Mouse (Mus musculus) urinary bladder, postnatal 4 days (tissue): ENCODE results near the gene Gm20388.
"Not testable (repeated sequence)": the region's sequence is repeated elsewhere in the genome, so short reads cannot be mapped to it uniquely, and the experiment has no call there.

ENCODE experiments used
- DNase-seq, 2 experiments: peaks; one replicate each; pipeline ENCODE4 v3.0.0; 2021 to 2022; ENCODE audit warnings: low spot score in 2 of 2

Gm20388 gene

DNA sequence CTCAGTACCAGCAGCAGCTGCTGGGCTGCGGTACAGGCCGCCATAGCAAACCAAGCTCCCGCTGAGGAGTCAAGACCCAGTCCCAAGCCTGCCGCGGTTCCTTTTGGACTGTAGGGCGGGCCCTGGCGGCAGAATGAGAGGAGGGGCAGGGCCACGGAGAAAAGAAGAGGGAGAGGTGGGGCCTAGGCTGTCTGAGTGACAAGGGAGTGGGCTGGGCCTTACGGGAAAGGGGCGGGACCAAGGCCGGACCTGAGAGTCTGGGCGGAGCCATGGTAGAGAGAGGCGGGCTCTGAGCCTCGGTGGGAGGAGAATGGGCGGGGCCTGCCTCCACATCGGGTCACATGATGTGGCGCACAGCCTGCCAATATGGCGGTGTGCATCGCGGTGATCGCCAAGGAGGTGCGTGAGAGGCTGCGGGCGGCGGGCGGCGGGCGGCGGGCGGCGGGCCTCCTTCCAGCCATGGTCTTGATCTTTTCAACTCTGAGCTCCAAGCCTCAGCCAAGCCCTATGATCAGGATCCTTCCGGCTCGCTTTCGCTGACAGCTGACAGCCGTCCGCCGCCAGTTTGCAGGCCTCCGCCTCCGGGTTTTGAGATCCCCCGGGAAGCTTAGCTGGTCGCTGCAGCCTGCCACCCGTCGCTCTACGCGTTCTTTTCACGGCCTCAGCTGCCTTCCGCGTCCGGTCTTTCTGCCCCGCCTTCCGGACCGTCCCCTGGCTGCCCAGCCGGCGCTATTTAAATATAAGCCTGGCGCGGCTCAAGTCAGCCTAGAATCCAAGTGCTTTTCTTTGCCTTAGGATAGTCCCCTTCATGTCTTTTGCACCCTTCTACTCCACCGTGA, 2700.9 kb downstream of the Gm20388 start, which contains the start of the genes Galns and Trappc2l:
Gene Galns (minus strand): TSS at position 169 of the 839 bp plus-strand sequence.
Gene Trappc2l (plus strand): TSS at position 346 of the 839 bp plus-strand sequence.
- DNase-seq: peak; percentile 93 to 96

DNA sequence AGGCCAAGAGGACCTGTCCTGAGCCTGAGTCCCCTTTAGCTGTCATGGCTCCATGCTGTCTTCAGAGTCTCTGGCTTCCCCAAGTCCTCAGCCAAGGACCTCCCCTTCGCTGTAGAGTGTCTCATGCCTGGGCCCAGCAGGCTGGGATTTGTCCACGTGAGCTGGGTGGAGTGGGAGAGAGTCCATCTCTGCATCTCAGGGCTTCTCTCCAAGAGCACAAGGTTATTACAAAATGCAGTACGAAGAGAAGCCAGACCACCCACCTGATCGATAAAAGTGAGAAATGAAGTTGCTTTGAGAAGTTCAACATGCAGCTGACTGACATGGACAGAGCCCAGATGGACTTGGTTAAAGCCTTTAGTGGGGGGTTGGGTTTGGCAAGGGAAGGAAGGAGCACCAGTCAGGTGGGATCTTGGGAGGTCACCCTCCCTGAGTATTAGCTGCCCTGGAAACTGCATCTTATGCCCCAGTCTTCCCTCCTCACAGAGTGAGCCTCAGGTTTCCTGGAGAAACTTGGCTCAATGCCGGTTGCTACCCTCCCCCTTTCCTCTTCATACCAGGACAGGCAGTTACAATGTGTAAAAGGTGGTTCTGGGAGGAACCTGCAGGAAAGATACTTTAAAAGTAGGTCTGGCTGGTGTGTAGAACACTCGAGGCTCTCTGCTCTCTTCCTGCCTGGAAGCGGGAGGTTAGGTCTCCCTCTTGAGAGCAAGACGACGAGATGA, 2705.7 kb downstream of the Gm20388 start:
- peak in 1 of 2 experiments; percentile 50 for DNase-seq

- peak; percentile 67 to 88 for DNase-seq
Observed at GRCm38 (mm10) chr8:122617947-122618546, 2707.4 kb downstream of the Gm20388 start.

DNA sequence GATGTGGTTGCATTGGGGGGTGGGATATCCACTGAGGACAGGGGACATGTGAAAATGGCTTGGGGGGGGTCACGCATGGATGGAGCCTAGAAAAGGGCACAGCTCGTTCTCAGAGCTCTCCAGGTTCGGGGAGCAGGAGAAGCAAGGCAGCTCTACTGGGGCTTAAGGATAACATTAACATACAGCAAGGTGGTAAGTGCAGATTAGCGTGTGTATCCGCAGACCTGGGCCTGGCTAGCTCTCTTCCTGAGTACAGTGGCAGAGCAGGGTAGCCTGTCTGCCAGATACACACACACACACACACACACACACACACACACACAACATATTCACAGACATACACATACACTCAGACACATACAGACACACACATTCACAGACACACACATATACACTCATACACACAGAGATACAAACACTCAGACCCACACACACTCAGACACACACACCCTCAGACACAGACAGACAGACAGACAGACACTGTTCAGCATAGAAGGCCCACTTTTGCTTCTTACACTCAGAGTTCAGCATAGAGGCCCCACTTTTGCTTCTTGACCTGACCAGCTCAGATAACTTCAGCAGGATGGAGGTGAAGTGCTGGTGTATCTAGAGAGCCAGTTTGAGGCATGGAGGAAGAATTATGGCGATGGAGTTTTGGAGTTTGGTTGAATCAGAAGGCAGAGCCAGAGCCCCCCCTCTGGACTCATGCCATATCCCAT, 2708.2 kb downstream of the Gm20388 start:
- no peak for DNase-seq

GRCm38 (mm10) chr8:122620446-122620845, 2709.8 kb downstream of the Gm20388 start:
- DNase-seq: no peak

DNA sequence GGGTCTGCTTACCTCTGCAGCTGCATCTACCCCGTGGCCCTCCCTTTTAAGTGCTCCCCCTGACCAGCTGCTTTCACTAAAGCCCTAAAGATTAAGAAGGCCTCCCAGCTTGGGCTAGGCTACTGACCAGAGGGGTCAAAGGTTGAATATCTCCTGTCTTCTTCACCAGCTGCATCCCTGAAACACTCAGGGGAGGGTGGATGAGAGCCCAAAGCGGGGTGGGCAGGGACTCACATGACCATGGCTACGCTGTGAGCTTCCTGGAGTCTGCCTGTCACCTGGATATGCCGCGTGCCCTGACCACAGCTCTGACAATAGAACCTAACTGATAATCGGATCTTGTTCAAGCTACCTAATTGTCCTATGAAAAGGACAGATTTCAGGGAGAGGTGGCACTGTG, 2712.1 kb downstream of the Gm20388 start, which contains the start of gene Pabpn1l:
Gene Pabpn1l (minus strand): TSS at position 13 of the 400 bp plus-strand sequence.
- no peak for DNase-seq

GRCm38 (mm10) chr8:122623844-122624642, 2713.4 kb downstream of the Gm20388 start:
- DNase-seq: no peak

DNA sequence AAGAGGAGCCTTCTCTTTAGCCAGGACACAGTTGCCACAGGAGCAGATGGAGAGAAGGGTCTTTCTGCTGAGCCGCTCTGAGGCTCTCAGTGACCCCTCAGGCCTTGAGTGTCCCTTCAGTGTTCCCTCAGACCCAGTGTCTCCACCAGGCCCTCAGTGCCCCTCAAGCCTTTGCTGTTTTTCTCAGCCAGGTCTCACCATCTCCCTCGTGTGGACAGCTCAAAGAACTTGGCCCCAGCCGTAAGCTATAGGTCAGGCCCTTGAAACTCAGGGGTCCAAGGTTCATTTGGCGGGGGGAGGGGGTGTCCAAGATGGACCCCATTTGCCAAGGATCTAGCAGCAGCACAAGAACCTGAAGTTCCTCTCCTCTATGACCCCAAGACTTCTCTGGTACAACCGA, 2714.0 kb downstream of the Gm20388 start:
- DNase-seq: no peak

DNA sequence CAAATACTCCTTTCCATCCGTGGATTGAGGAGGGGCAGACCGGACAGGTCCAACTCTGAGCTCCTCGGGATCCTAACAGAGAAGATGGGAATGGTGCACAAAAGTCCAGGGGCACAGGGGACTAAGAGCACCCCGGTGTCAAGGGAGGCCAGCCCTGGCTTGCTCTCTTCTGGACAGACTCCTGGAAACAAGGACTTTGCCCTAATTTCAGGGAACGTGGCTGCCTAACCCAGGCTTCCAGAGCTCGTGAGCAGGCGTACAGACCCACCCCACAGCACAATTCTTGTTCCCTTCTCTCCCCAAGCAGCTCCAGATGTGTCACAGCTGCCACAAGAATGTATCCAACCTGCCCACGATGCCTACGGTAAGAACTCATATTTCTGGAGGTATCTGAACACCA, 2715.2 kb downstream of the Gm20388 start:
- DNase-seq: no peak

GRCm38 (mm10) chr8:122626896-122627295, 2716.3 kb downstream of the Gm20388 start:
- DNase-seq: no peak

GRCm38 (mm10) chr8:122629388-122629787, 2718.7 kb downstream of the Gm20388 start:
- DNase-seq: no peak

- DNase-seq: no peak
Observed at GRCm38 (mm10) chr8:122630696-122631095, 2720.1 kb downstream of the Gm20388 start.

DNA sequence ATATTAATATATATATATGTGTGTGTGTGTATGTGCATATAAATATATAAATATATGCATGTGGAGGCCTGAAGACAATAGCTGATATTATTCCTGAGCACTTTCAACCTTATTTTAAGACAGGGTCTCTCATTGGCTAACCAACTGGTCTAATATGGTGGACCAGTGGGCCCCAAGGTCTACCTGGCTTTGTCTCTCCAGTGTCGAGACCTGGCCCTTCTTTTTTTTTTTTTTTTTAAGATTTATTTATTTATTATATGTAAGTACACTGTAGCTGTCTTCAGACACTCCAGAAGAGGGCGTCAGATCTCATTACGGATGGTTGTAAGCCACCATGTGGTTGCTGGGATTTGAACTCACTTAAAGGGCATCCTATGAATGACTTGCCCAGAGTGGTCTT, 2721.5 kb downstream of the Gm20388 start:
- DNase-seq: not testable (repeated sequence)

DNA sequence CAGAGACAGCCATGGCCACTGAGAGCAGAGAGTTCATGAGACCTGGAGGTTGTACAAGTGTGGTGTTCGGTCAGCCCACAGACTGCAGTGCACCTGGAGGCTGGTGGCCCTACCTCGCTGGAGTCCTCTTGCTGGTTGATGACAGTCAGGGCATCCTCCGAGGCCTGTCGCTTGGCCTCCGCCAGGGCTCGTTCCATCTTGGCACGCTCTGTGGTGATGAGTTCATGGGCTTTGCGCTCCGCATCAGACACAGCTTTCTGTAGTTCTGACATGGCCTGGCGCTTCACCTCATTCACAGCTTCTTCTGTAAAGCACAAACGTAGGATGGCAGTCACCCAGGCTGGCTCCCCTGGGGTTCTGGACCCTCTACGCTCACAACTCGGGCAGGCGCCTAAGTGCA, 2722.6 kb downstream of the Gm20388 start:
- DNase-seq: no peak

GRCm38 (mm10) chr8:122635878-122636802, 2725.5 kb downstream of the Gm20388 start:
- peak in 1 of 2 experiments; percentile 37 for DNase-seq

GRCm38 (mm10) chr8:122636803-122637175, 2726.1 kb downstream of the Gm20388 start:
- no peak for DNase-seq

- no peak for DNase-seq
Observed at GRCm38 (mm10) chr8:122637230-122637629, 2726.6 kb downstream of the Gm20388 start.

- no peak for DNase-seq
Observed at GRCm38 (mm10) chr8:122638601-122639000, 2728.0 kb downstream of the Gm20388 start.

DNA sequence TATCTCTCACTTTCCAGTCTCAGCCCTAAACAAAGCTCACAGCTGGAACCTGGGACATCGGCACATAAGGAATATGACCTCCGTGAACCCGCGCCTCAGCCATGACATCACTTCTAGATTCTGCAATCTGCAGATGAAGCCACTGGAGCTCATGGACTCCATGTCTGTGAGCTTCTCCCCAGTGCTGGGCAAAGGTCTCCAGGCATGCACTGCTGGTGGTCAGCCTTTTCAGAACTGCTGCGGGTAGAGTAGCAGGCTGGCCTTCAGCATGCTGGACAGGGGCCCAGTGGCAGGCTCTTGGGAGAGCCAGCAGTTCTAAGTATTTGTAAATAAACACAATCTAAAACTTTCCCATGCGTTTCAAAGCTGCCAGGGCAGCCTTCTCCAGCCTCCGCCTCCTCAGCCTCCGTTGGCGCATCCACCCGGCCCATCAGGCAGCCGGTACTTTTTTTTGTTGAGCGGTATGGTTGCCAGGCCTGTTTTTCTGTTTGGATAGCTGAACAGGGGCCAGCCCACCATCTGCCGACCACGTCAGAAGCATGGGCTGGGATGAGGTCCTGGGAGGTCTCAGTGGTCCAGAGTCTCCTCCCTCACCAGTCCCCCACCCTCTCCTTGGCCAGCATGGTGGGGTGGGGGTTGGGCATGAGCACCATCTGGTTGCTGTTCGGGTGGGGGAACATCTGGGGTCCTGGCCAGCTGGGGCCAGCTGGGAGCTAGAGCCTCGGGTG, 2729.0 kb downstream of the Gm20388 start:
- DNase-seq: peak; percentile 67 to 77
